Mouse (Mus musculus) splenic B cell, adult 2 months (primary cell): Measurements from ENCODE around the gene Cage1.

Experiments
- DNase-seq: peaks from one replicate; pipeline ENCODE4 v3.0.0-alpha.2; 2011; ENCODE audit warnings: low read depth, low spot score
- H3K27me3 ChIP-seq: 2 replicates; pipeline ENCODE4 v1.6.1; 2012; ENCODE audit warnings: mild to moderate bottlenecking, low read length, moderate library complexity, mixed read lengths; ENCODE audit not compliant: control insufficient read depth, poor library complexity, insufficient read depth, severe bottlenecking
- H3K36me3 ChIP-seq: 2 replicates; pipeline ENCODE4 v1.6.1; 2012; ENCODE audit warnings: mild to moderate bottlenecking, low read length, moderate library complexity, mixed read lengths; ENCODE audit not compliant: control insufficient read depth, poor library complexity, insufficient read depth, severe bottlenecking

Gene Cage1

DNA sequence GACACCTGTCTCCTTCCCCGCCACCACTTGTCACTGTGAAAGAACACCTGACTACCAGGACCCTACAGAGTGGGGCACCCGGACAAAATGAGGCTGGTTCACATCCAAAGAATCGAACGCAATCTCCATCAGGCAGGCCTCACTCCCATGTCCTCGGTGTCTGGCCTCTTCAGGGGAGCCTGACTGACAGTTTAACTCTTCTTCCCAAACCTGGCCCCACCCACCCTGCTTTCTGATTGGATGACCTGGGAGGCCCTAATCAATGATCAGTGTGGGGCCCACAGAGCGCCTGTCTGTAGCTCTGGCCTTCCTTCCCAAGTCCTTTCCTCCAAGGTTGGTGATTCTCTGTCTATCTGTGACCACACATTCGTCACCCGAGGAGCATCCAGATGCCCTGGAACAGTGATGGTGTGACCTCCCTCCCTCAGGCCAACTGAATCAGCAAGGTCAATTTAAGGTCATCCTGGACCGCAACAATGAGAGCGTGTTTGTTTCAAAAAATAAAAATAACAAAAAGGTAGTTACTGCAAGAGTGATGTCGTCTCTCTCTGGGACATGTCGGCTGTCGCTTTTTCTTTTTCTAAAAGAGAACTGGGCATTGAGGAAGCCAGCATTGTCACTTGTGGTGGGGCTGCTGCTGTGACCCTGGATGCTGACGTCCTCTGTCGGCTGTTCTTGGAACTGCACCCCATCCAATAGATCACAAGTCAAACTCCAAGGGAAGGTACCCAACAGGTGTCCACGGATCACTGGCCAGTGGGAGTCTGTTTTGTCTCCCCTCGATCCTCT lies 71.5 kb downstream of the Cage1 start:
- Histone ChIP-seq H3K27me3 (no peaks in the 10 kb centered on the region), H3K36me3 (no peaks in the 10 kb centered on the region)
- DNase-seq, result peak; percentile 51

DNA sequence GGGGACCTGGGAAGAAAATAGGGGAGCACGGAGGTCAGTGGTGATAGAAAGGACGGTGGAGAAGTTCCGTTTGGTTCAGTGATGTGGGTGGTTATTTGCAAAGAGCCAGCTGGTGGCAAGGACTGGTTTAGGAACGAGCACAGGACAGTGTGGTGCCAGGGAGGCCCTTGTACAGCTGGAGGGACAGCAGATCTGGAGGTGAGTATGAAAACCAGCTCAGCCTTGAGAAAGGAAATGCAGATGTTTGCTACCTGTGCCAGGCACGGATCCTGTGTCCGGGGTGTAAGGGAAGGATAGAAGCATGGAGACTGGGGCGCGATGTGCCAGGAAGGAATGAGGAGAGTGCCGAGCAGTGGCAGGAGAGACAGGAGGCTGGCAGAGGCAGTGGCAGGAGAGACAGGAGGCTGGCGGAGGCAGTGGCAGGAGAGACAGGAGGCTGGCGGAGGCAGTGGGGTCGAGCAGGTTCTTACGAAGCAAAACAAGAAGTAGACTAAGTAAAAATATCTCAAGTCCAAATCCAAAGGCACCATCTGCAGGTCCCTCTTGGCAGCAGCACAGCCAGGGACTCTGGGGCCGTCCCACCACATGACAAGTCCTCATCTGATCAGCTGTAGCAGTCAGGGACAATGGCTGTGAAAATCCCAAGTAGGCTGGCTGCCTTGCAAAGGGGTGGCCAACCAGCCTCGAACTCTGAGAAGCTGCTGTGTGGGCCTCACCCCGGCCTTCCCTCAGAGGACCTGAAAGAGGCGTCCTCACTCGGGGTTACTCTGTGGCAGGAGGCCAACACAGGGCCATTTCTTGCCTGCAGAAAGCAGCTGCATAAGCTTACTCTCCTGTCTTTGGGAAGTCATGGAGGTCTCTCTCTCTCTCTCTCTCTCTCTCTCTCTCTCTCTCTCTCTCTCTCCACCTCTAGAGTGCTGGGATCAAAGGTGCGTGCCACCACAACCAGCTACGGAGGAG lies 72.5 kb downstream of the Cage1 start:
- no peaks in the 10 kb centered on the region for H3K36me3 ChIP-seq
- H3K27me3 ChIP-seq, result no peaks in the 10 kb centered on the region
- DNase-seq, result no peak

DNA sequence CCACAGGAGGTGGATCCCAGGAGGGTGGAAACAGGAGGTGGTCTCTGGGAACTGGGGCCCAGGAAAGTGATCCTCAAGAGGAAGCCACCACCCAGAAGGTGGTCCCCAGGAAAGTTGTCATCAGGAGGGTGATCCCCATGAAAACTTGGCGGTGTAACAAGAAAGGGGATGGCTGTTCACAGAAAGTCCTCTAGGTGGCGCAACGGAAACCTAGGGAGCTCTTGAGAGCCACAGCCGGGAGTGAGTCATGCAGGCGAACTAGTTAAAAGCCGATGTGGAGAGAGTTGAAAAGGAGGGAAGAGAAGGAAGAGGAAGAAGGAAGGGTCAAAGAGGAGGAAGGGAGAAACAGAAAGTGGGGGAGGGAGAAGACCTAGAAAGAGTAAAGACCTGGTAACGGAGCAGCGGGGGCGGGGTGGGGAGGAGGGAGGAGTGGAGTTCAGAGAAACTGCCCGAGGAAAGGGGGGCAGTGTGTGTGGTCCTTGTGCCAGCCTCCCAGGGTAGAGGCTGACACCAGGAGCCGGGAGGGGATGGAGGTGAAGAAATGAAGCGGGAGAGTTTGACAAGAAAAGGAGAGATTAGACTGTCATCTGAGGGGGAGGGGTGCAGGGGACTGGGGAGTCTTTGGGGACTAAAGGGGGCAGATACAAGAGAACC lies 73.4 kb downstream of the Cage1 start:
- DNase-seq, result peak; percentile 83
- Histone ChIP-seq H3K36me3 (no peaks in the 10 kb centered on the region), H3K27me3 (no peaks in the 10 kb centered on the region)

DNA sequence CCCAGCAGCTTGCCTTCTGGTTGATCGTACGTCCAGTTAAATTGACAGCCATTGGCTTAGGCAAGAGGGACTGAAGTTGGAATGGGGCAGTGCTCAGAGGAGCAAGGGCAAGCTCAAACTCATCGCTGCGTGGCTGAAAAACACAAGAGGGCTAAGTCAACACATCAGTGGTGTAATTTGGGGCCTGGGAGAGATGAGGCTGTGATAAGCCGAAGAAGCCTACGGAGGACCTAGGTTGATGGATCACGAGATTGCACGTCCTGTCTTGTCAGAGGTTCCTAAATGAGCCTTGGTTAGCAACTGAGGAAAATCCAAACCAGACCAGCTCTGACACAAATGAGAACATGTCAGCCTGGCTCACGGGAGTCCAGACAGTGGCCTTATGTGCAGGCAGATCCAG lies 74.3 kb downstream of the Cage1 start:
- no peaks in the 10 kb centered on the region for H3K36me3 ChIP-seq
- DNase-seq, result no peak
- H3K27me3 ChIP-seq, result no peaks in the 10 kb centered on the region

DNA sequence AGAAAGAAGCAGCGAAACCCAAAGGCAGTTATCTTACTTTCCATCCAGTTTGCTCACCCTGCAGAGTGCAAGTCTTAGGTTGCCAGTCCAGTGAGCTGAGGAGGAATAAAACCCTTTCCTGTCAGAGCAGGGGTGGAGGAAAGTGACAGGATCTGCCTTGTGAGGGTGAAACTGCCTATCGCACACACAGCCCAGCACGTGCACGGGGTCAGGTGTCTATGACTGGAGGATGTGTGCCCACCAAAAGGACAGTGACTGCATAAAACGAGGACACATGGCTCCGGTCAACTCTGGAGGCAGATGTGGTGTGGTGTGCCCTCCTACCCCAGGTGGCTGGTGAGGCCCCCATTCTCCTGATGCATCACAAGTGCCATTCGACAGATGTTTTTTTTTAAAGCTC lies 76.9 kb downstream of the Cage1 start:
- H3K27me3 ChIP-seq, result no peaks in the 10 kb centered on the region
- peak; percentile 54 for DNase-seq
- no peaks in the 10 kb centered on the region for H3K36me3 ChIP-seq

DNA sequence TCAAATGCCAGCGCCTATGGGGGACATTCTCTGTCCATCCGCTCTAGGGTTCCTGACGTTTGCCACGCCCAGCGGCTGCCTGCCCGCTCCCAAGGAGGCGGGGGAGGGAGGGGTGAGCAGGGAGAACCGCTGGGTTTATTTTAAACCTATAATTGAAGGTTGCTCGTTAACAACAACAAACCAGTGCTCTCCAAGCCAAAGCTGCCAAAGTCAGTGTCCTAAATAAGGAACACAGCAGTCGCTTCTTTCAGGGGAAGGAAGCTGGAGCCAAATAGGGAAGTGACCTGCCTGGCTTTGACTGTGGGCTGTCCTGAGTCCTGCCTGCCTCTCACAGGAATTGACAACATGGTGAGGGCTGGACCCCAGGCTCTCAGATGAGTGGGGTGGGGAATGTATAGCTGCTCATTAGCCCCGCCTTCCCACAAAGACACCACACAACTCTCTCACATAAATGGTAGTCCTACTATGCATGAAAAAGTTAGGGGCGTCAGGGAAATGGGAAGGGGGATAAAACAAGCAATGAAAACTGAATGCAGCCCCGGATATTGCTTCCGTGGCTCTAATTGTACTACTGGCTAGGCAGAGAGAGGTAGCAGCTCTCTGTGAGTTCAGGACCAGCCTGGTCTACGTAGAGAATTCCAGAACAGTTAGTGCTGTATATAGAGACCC lies 77.5 kb downstream of the Cage1 start:
- no peaks in the 10 kb centered on the region for H3K36me3 ChIP-seq
- peak; percentile 47 for DNase-seq
- no peaks in the 10 kb centered on the region for H3K27me3 ChIP-seq

DNA sequence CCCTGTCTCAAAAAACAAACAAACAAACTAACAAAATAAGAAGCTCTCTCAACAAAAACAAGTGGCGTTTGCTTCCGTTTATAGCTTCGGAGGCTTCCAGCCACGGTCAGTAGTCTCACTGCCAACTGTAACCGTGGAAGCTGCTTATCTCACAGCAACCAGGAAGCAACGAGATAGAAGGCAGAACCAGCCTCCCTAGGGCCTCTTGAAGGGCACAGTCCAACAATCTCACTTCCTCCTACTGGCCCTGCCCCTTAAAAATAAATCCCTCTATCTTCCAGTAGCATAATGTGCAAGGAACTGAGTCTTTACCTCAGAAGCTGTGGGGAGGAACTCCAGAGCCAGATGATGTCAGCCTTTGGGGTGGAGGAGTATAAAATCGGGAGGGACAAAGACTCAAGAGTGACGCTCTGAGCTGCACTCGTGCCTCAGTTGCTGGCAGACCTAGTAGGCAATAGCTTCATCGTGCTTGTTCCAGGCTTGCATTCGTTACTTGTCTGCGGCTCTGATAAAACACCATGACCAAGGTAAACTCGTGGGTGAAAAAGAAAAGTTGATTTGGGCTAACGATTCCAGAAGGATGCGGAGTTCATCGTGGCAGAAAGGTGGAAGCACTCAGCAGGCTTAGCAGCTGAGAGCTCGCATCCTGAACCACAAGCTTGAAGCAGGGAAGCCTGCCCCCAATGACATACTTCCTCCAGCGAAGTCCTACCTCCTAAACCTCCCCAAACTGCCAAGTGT lies 78.2 kb downstream of the Cage1 start:
- Histone ChIP-seq H3K36me3 (no peaks in the 10 kb centered on the region), H3K27me3 (no peaks in the 10 kb centered on the region)
- peak; percentile 76 for DNase-seq
